Mouse (Mus musculus) heart, adult 2 months (tissue): Measurements from ENCODE around the gene Clasp2. TPM values are rescaled to one million over a fixed set of nuclear protein-coding genes. Genes with fewer than 3 reads are reported as not detected.

Experiments used
- DNase-seq, 2 experiments: peaks; one replicate each; pipeline ENCODE4 v3.0.0; 2021
- H3K27ac ChIP-seq: fragments of 200-600 bp; 2 replicates; pipeline ENCODE4 v1.8.1; 2022
- H3K27me3 ChIP-seq: fragments of 200-500 bp; 2 replicates; pipeline ENCODE4 v1.6.1; 2012; ENCODE audit warnings: mild to moderate bottlenecking, low read length, inconsistent platforms, mixed read lengths; ENCODE audit not compliant: control insufficient read depth, insufficient read depth
- H3K36me3 ChIP-seq: fragments of 200-500 bp; 2 replicates; pipeline ENCODE4 v1.6.1; 2012; ENCODE audit warnings: low read length, inconsistent platforms; ENCODE audit not compliant: control insufficient read depth, insufficient read depth
- H3K4me1 ChIP-seq: fragments of 200-500 bp; 2 replicates; pipeline ENCODE4 v1.6.1; 2011; ENCODE audit warnings: low read length; ENCODE audit not compliant: control insufficient read depth, insufficient read depth
- H3K4me3 ChIP-seq: fragments of 200-600 bp; 2 replicates; pipeline ENCODE4 v1.8.1; 2022
- H3K79me2 ChIP-seq: fragments of 200-500 bp; replicated peaks from 2 replicates; pipeline ENCODE4 v1.6.1; 2012; ENCODE audit warnings: mild to moderate bottlenecking, inconsistent platforms, low read length, moderate library complexity, mixed read lengths; ENCODE audit not compliant: control insufficient read depth, insufficient read depth
- H3K9ac ChIP-seq: fragments of 200-500 bp; 2 replicates; pipeline ENCODE4 v1.6.1; 2012; ENCODE audit warnings: low read depth, mild to moderate bottlenecking, control low read depth, inconsistent platforms, low read length, mixed read lengths
- CTCF ChIP-seq: fragments of 200-600 bp; IDR thresholded peaks from 2 replicates; pipeline ENCODE4 v1.8.1; 2022; ENCODE audit warnings: antibody characterized with exemption, mild to moderate bottlenecking, moderate library complexity
- EP300 ChIP-seq: fragments of 200-500 bp; IDR thresholded peaks from 2 replicates; pipeline ENCODE4 v1.6.1; 2011; ENCODE audit warnings: low read depth, low read length, control low read depth; ENCODE audit not compliant: insufficient read depth
- POLR2A ChIP-seq: fragments of 200-500 bp; IDR thresholded peaks from 2 replicates; pipeline ENCODE4 v1.6.1; 2011; ENCODE audit warnings: mild to moderate bottlenecking, low read depth, low read length, control low read depth; ENCODE audit not compliant: insufficient read depth
- WGBS: fragments of 180-500 bp; shearing (Covaris S2); methylation state at CpG from one replicate; pipeline ENCODE4 v1.1.7; 2018; 5-methylcytosine and 5-hydroxymethylcytosine counted together
- intact Hi-C: fragments of 180-260 bp; cut with DNase I; formaldehyde crosslinking; loops from one replicate; pipeline ENCODE4 v1.15.1; 2025
- polyA plus RNA-seq: library from polyadenylated mRNA; depleted of rRNA; stranded (reverse); fragments of >200 nt; gene quantifications from 2 replicates; pipeline ENCODE4 v1.2.3, GENCODE M21; 2012; rRNA removed
- total RNA-seq, 2 experiments: library from RNA; stranded (reverse); gene quantifications; 2 replicates each; pipeline ENCODE4 v1.2.3; 2021

The Clasp2 gene
- total and polyA plus RNA-seq, 3 experiments = 14.2 to 56.2 (median 53.6) TPM

DNA sequence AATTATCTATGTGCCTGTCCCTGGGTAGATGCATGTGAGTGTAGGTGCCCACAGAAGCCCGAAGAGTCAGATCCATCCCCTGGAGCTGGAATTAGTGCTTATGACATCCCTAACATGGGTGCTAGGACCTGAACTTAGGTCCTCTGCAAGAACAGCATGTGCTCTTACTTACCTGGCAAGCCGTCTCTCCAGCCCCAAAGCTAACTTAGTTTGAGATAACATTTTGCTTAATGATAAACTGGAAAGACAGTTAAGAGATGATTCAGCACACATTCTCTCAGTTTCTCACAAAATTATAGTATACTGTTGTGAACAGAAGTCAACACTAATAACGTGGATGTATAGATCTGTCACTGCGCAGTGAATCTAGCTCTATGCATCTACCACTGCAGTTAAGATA, 225.6 kb downstream of the Clasp2 start:
- no peaks in the 10 kb centered on the region for H3K36me3 ChIP-seq
- intact Hi-C loops = no loop called here
- no peaks in the 10 kb centered on the region; the same call in 1 of the 2 replicates for H3K79me2 ChIP-seq
- TF ChIP-seq CTCF = no peak
- TF ChIP-seq POLR2A = no peak
- no peak for TF ChIP-seq EP300
- no peak overlapping the region for H3K9ac ChIP-seq
- no peak overlapping the region for H3K4me3 ChIP-seq
- no peak overlapping the region for H3K27ac ChIP-seq
- H3K27me3 ChIP-seq = no peaks in the 10 kb centered on the region
- H3K4me1 ChIP-seq = no peaks in the 10 kb centered on the region
- 89% methylated on average over 4 of the region's 4 CpGs for WGBS
- DNase-seq = no peak

- 80% methylated on average over 7 of the region's 7 CpGs for WGBS
- Histone ChIP-seq H3K79me2 (no peaks in the 10 kb centered on the region; the same call in 1 of the 2 replicates), H3K36me3 (no peaks in the 10 kb centered on the region), H3K27ac (no peak overlapping the region), H3K9ac (no peak overlapping the region), H3K4me3 (no peak overlapping the region), H3K27me3 (no peaks in the 10 kb centered on the region), H3K4me1 (no peaks in the 10 kb centered on the region)
- TF ChIP-seq CTCF (no peak), POLR2A (no peak), EP300 (no peak)
- intact Hi-C loops = no loop called here
- no peak for DNase-seq
Measured at GRCm38 (mm10) chr9:113968967-113969366, 227.7 kb downstream of the Clasp2 start.

Other genes starting within 250 kb of the Clasp2 start
- gene Pdcd6ip, start 33.2 kb upstream of the Clasp2 start, total RNA-seq = 10 to 100 TPM; 56.0 to 63.3 TPM
- gene Pdcd6ip, start 33.2 kb upstream of the Clasp2 start, polyA plus RNA-seq = 35.7 and 44.6 TPM in 2 replicates
- gene Ubp1, start 189.5 kb downstream of the Clasp2 start, total RNA-seq = 10 to 100 TPM; 25.7 to 26.0 TPM
- gene Ubp1, start 189.5 kb downstream of the Clasp2 start, polyA plus RNA-seq = 33.9 and 46.6 TPM in 2 replicates